Mouse (Mus musculus) fibroblast of lung, adult 2 months (primary cell): ENCODE data around the gene Aven.

Source experiments
- DNase-seq: peaks from one replicate; pipeline ENCODE4 v3.0.0-alpha.2; 2011; ENCODE audit warnings: low read depth

The Aven gene

GRCm38 (mm10) chr2:112490483-112491196, 2.1 kb upstream of the Aven start:
- DNase-seq: no peak

- DNase-seq: no peak
These were observed 1.1 kb upstream of the Aven start for GRCm38 (mm10) chr2:112491629-112492028.

- peak; percentile 29 for DNase-seq
These were observed 321 bp upstream of the Aven start for GRCm38 (mm10) chr2:112492431-112492855.

GRCm38 (mm10) chr2:112493539-112494260, 936 bp downstream of the Aven start:
- no peak for DNase-seq

- DNase-seq: no peak
These were observed 5.1 kb downstream of the Aven start for GRCm38 (mm10) chr2:112497851-112498250.

GRCm38 (mm10) chr2:112501209-112501608, 8.4 kb downstream of the Aven start:
- DNase-seq: peak; percentile 31

GRCm38 (mm10) chr2:112503978-112504377, 11.2 kb downstream of the Aven start:
- DNase-seq: no peak

- no peak for DNase-seq
These were observed 14.2 kb downstream of the Aven start for GRCm38 (mm10) chr2:112506841-112507435.

- DNase-seq: no peak
These were observed 14.7 kb downstream of the Aven start for GRCm38 (mm10) chr2:112507444-112507843.

GRCm38 (mm10) chr2:112510140-112510539, 17.4 kb downstream of the Aven start:
- no peak for DNase-seq

- DNase-seq: no peak
These were observed 20.3 kb downstream of the Aven start for GRCm38 (mm10) chr2:112513036-112513435.

GRCm38 (mm10) chr2:112516728-112517127, 24.0 kb downstream of the Aven start:
- no peak for DNase-seq

- no peak for DNase-seq
These were observed 24.5 kb downstream of the Aven start for GRCm38 (mm10) chr2:112517218-112517617.

- DNase-seq: no peak
These were observed 25.8 kb downstream of the Aven start for GRCm38 (mm10) chr2:112518541-112518940.

- DNase-seq: no peak
These were observed 28.0 kb downstream of the Aven start for GRCm38 (mm10) chr2:112520526-112521482.

GRCm38 (mm10) chr2:112526933-112527332, 34.2 kb downstream of the Aven start:
- no peak for DNase-seq

- DNase-seq: no peak
These were observed 40.2 kb downstream of the Aven start for GRCm38 (mm10) chr2:112532812-112533496.

- no peak for DNase-seq
These were observed 42.0 kb downstream of the Aven start for GRCm38 (mm10) chr2:112534677-112535222.

- peak; percentile 1 for DNase-seq
These were observed 46.0 kb downstream of the Aven start for GRCm38 (mm10) chr2:112538783-112539182.

- no peak for DNase-seq
These were observed 49.0 kb downstream of the Aven start for GRCm38 (mm10) chr2:112541695-112542285.

- DNase-seq: no peak
These were observed 63.8 kb downstream of the Aven start for GRCm38 (mm10) chr2:112556527-112556926.
